Mouse (Mus musculus) yolk sac, embryonic 10.5 days (tissue): ENCODE measurements around the gene Tcp11l2.

Source experiments
- DNase-seq: peaks from one replicate; pipeline ENCODE4 v3.0.0-alpha.2; 2017; ENCODE audit warnings: low spot score

Gene Tcp11l2

DNA sequence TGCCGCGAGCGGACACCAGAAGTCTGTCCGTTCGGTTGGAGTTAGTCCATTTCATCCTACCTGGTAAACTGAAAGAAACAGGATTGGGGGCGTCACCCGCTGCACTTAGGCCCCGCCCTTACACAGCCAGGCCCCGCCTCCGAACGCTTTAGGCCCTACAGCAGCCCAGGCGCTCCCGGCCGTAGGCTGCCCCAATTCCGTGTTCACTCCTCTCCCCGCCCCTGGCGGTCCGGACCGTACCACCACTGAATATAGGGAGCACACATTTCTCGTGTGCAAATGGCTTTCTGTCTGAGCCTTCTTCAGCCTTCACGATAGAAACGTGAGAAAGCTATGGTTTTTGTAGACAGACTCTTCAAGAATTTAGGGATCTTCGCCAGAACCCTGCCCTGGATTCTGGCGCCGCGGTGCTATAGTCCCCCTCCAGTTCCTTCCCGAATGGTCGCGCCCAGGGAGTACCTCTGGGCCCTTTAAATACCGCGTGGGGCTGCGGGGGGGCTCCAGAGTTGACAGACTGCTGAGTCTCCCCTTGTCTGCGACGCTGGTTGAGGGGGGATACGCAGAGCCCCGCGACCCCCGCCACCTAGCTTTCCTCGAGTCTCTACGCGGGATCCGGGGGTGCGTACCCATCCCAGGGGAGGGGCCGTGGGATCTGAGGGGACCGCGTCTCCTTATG is at the start of gene Tcp11l2:
Tcp11l2 (plus strand) TSS at position 232 of the 676 bp plus-strand sequence.
- peak; percentile 94 for DNase-seq

DNA sequence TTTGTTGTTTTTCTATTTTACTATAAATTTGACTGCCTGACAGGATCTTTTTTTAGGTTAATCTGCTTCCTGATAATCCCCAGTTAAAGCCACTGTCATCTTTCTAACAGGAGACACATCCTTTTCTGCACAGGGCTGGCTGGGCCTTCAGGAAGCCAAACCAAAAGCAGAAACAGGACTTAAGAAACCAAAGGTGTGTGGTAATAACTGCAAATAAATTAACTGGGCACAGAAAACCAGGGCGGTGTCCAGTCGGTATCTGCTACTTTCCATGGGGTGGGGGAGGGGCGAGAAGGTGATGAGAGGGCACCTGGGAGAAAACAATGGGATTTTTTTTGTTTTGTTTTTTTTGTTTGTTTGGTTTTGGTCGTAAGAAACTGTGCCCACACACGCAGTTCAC is 49.4 kb upstream of the Tcp11l2 start:
- no peak for DNase-seq

DNA sequence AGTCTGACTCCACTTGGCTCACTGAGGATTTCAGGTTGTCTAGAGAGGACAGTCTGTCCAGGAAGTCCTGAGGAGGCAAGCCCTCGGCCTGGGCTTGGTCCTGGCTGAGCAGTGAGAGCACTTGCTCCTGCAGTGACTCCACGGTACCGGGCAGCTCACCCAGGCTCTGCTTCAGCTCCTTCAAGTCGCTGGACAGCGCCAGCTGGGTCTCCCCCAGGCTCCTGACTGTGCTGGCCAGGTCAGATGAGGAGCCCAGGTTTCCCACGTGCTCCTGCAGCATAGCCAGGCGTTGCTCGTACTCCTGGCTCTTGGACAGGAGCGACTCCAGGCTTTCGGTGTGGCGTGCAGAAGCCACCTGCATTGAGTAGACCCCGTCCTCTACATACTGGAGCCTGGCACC is 48.8 kb upstream of the Tcp11l2 start:
- no peak for DNase-seq

DNA sequence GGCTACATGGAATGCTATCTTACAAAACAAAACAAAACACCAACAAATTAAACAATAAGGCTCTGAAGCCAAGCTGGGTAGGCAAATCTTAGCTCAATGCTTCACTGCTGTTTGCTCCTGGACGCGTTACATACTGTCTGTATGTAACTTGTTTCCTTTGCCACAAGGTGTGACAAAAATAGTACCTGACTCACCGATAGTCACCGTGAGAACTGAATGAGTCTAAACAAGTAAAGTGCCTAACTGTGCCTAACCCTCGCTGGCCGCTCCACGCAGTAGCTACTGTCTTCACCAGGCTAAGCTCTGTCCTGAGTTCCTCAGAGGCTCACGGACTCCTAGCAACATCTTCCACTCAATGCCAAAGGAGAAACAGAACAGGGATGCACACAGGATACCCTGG is 46.0 kb upstream of the Tcp11l2 start:
- DNase-seq: no peak

DNA sequence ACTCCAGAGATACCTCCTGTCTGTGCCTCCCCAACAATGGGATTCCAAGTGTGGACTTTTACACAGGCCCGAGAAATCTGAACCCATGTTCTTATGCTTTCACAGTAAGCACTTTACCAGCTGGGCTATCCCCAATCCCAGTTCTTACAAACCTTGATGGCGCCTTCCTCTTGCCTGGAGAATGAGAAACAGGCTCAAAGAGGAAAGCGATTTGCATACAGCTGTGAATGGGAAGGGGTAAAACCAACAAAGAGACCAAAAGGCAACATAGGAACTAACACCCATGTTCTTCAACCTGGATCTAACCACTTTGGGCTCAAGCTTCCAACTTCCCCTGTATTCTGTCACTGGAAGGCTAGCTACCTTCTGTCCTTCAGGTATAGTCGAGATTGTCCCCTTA is 44.9 kb upstream of the Tcp11l2 start:
- no peak for DNase-seq

DNA sequence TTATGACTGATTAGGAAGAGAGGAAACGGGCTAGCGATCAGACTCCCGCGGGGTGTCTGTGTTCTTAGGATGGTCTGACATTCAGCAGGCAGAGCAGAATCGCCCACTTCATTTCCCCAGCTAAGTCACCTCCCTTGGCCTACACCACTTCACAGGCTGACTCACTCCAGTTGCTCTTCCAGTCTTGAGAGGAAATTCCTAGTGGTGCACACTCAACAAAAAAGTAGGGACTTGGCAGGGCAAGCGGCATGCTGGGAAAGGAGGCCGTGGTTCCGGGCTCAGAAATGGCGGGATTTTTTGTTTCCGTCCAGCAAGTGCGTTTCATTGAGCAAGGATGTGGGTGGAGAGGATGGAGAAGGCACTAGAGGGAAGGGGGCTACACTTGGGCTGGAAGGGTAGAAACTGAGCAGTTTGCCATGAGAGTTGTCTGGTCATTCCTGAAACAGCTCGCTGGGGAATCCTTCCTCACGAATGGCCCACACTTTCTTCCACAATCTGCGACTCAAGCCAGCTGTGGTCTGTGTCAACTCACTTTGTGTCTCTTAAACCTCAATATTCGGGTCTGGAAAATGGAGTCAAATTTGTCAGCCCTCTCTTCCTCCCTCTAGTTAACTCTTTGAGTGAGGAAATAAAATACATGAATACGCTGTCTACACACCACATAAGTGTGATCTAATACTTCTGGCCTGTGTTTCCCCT is 44.1 kb upstream of the Tcp11l2 start:
- DNase-seq: peak; percentile 36

DNA sequence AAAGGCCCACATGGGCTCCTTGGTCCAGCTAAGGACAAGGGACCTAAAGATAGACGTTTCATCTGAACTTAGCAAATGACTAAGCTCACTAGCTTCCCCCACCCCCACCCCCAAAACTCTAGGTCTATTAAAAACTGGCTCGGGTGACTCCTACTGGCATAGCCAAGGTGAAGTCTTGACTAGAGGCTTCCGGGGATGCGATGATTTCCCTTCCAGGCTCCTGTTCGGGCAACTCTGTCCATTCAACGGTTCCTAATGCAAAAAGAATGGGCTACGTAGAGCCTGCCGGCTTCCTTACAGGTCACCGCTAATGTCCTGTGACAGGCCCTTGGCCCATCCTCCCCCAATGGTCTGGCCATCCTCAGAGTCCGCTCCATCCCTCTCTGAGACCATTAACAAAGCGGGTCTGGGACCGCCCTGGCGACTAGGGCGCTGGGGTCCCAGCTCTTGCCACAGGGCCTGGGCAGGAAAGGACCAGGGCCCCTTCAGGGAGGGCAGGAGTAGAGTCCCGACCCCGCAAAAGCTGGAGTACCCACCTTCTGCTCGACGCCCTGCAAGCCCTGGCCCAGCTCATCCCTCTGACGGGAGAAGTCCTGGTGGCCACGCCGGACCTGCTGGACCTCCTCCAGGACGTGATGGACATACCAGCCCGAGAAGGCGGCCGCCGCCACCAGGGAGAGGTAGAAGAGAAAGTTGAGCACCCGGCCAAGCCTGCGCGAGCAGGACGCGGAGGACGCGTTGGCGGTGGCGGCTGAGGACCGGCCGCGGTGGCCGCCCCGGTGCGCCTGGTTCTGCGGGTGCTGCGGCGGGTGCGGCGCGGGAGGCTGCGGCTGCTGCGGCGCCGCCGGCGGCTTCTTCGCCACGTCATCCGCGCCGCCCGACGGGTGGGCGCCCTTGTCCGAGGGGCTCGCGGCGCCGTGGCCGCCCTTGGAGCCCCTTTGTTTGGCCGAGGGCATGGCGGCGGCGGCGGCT is 43.2 kb upstream of the Tcp11l2 start:
- peak; percentile 54 for DNase-seq

DNA sequence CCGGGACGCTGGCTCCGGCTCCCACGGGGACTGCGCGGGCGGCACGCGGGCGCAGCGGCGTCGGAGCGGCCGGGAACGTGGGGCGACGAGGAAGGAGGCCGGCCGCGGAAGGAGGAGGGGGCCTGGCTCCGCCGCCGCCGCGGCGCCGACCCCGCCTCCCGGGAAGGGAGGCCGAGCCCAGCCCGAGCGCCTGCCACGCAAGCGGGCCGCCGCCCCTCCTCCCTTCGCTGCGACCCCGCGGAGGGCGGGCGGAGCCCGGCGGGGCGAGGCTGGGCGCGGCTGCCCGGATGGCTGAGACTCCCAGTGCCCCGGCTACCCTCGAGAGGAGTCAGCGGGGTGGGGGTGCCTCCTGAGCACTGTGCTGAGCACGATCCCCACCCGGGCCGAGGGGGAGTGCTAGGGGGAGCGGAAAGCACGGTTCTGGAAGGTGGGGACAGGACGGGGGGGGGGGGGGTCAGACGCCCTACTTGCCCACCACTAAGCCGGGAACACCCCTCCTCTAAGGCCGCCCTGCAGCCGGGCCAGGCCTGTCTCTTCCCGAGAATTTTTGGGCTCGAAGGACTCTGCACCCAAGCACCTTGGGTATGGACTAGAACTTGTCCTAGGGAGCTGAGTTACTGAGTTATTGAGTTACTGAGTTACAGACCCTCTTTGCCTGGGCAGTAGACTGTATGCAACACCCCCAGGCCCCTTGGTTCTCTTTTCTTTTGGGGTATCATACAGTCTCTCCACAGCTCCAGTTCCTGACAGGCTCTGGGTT is 42.3 kb upstream of the Tcp11l2 start, which contains the start of gene Ckap4:
Ckap4 (minus strand) TSS at position 151 of the 760 bp plus-strand sequence.
- peak; percentile 80 for DNase-seq

DNA sequence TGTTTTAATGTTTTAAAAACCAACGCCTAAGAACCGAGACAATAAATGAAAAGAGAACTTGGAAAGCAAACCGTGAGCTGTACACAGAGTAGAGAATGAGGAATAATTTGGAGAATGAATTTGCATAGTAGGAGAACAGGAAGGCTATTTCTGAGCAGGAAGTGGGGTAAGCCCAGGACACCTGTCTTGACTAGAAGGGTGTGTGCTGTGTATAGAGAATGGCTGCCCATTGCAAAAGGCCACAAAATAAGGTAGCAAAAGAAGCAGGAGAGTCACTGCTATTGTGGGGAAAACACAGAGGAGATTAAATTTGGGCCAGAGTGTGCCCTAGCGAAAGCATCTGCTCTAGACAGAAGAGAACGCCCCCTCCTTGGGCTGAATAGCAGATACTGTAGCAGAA is 41.0 kb upstream of the Tcp11l2 start:
- no peak for DNase-seq

DNA sequence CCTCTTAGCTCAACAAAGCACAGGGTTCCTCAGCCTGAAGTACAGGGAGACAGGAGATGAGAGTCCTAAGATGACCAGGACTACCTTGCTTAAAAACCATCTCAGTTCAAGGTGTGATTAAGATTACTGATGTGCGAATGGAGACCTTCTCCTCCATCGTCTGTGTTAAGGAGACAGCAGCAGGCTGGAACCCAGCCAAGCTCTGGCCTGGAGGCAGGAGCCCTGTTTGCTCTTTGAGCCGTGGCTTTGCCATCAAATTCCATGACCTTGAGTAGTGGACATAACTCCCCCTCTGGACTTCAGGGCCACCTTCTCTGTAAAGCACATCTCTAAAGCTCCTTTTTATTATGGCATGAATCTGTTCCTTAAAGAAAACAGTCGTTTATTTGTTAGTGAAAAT is 40.6 kb upstream of the Tcp11l2 start:
- DNase-seq: no peak

DNA sequence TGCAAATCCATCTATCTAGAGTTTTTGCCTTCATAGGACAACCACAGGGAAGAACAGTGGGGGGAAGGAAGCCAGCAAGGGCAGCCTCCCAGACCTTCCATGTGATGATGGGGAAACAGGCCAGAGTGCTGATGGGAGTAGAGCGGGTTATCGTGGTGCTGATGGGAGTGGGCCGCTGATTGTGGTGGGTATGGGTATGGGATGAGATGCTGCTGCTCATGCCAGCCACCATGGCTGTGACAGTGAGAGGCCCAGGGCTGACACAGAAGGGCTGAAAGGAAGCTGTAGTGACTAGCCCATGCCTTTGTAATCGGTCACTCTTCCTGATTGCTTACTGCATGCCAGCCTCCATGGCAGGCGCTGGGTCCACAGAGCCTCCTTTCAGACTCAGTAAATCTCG is 36.8 kb upstream of the Tcp11l2 start:
- DNase-seq: no peak

DNA sequence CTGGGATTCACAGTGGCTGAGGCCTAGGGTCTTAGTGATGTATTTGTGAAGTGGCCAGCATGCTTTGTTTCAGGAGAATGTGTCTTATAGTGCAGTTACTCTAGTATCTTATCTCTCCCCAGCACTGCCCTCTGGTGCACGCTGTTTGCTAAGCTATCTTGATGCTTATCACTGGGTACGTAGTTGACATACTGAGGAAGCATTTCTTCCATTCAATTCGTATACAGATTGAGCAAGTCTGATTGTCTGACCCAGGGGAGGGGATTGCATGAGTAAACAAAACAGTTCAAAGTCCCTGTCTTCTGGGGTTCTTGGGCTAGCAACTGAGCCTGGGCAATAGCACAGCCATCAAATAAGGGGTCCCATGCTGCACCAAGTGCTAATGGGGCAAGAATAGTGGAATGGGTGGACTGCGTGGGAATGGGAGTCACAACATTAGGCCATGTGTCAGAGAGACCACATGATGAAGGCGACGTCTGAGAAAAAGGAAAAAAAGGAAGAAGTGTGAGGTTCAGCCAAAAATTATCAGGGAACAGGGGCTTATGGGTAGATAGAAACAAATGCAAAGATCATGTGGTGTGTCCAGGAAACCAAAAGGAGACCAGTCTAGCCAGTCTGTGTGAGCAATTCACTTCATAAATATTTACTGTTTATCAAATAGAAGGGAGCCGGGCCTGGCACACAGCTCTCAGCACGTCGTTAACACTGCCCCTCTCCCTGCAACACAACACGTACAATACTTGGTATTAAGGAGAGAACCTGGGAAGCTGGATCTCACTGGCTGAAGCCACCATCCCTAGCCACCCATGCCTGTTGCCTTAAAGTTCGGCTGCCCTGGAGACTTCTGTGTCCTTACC is 33.4 kb upstream of the Tcp11l2 start:
- peak; percentile 81 for DNase-seq

DNA sequence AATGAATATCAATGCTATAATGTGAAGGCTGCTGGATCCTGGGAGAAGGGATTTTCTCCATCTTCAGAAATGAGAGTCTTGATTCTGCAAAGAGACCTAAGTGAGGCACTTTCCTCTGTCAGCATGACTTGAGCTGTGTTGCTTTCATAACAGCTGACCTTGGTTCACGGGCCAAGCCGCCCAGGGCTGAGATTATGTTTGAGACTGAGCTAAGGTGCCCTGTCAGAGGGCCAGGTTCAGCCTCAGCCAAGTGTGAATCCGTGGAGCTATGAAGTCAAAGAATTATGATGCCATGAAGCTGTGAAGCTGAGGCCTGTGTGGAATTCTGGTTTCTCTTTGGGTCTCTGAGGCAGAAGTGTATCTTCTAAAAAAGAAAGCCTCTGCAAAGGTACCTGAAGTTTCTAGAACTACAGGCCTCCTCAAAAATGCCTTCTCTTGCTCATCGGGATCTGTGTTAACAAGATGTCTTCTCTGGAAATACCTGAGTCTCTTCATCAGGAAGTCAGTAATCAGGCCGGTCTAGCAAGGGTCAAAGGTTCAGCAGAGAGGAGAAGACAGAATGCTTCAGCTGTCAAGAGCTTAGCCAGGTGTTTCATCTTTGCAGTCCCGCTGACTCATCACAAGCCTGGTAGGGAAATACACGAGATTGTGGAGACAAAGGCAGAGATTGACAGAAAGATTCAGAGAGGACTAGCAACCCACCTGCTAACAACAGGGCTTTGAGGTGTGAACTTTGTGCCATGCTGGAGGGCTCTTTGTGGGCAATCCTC is 31.4 kb upstream of the Tcp11l2 start:
- peak; percentile 73 for DNase-seq

DNA sequence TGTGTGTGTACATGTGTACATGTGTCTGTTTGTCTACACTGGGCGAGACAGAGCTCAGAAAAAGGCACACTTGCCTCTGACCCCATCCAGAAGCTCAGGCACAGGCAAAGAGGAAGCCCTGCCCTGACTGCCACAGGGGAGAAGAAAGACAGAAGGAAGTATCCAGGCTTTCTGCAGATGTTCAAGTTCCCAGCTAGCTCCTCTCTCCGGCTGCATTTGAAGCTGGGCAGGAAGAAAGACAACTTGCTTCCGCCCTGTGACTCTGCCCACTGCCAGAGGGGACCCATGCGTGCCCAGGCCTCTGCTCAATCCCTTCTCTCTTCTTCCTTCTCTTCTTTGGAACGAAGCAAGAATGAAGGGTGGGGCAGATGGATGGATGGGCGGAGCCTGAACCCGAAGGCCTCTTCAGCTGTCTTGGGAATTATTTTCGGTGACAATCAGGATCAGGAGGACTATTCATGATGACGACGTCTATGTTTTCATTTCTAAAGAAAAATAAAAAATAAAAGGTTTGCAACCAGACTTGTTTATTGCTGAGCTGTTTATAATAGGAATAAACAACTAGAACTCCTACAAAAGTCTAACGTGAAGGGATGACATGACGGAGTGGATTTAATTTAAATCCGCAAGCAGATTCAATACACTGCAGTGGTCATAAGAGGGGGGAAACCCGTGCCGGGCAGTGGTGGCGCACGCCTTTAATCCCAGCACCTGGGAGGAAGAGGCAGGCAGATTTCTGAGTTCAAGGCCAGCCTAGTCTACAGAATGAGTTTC is 27.1 kb upstream of the Tcp11l2 start:
- no peak for DNase-seq

DNA sequence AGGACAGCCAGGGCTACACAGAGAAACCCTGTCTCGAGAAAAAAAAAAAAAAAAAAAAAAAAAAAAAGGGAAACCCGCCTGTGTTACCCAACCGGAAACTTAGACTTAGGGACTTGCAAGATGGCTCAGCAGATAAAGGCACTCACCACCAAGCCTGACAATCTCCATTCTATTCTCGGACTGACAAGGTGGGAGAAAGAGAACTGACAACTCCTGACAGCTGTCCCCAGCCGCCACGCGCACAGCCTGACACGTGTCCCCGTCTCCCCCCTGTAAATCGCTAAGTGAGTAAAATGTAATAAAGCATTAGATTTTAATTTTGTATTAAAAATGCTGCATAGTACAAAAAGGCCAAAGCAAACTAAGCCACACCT is 26.5 kb upstream of the Tcp11l2 start:
- DNase-seq: no peak

DNA sequence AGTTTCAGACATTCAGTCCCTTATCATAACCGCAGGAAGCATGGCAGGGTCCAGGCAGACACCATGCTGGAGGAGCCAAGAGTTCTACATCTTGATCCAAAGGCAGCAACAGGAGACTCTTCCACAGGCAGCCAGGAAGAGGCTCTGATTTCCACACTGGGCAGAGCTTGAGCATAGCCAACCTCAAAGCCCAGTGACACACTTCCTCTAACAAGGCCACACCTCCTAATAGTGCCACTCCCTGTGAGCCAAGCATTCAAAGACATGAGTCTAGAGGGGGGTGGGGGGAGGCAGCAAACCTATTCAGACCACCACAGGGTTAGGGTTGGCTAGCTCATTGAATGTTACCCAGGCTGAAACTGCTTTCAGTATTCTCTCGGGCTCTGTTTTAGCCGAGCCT is 24.6 kb upstream of the Tcp11l2 start:
- no peak for DNase-seq

DNA sequence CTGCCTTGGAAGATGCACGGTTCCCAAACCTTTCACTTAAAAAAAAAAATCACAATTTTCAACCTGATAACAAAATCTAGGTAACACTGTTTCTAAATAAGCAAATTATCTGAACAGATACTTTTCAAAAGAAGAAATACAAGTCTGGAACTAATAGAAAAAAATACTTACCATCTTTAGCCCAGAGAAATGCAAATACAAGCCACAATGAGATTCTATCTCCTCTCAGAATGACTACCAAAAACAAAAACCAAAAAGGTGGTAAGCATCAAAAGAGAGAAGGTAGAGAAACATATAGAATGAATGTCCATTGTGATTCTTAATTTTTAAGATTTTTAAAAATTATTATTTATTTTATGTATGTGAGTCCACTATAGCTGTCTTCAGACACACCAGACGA is 23.9 kb upstream of the Tcp11l2 start:
- DNase-seq: no peak

DNA sequence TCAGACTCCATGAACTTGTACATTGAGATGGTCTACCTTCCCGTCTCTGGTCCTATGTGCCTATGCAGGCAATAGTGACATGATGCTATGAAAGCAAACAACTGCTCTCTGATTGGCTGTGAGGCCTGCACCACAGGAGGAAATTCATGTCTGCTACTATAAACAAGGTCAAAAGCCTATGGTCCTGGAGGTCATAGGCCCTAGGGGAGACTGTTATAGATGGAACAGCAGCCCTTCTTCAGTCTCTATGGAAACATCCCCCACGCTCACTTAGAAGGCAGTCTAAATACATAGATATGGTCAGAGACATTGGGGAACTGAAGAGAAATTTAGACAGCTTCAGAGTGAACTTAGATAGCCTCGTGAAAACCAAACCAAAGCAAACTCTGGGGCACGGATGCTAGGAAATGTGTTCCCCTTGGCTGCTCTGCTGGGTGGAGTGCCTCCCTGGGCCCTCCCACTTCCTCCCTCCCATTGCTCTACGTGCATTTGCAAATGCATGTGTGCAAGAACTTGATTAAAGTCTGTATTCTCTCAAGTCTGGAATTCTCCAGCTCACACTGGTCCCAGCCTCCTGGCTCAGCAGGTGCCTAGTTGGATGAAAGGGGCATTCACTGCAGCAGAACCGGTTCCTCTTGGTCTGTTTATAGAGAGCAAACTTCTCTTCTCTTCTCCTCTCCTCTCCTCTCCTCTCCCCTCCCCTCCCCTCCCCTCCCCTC is 22.0 kb upstream of the Tcp11l2 start:
- DNase-seq: no peak

DNA sequence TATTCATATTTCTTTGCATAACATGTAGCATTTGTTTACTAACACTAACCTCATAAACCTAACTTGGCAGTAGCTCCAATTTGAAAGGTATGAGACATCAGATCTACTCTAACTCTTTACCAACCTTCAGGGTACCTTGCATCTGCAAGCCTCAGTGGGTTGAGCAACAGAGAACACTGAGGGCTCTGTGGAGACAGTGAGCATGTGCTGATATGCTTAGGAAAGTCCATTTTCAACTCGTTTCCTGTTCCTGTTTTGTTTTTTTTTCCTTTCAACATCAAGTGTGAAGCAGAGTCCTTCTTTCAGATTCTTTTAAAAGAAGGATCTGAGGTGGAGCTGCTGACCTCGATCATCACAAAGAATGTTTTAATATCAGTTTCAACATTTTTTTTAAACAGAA is 20.3 kb upstream of the Tcp11l2 start:
- DNase-seq: no peak
